Mouse (Mus musculus) small intestine, adult 2 months (tissue): Measurements from ENCODE around the gene Akap2.

ENCODE experiments used
- CTCF ChIP-seq: fragments of 200-500 bp; IDR thresholded peaks from 2 replicates; pipeline ENCODE4 v1.5.1; 2012; ENCODE audit warnings: low read depth, mild to moderate bottlenecking, control low read depth, inconsistent platforms, low read length, moderate library complexity, mixed read lengths; ENCODE audit not compliant: insufficient replicate concordance, insufficient read length; ENCODE audit errors: extremely low read depth
- POLR2A ChIP-seq: fragments of 200-500 bp; IDR thresholded peaks from 2 replicates; pipeline ENCODE4 v1.6.1; 2012; ENCODE audit warnings: low read depth, mild to moderate bottlenecking, control low read depth, inconsistent platforms, low read length, moderate library complexity

- TF ChIP-seq CTCF (no peak), POLR2A (no peak)
These were observed 34.1 kb downstream of the Akap2 start for GRCm38 (mm10) chr4:57751566-57751965.
